Mouse (Mus musculus) liver, embryonic 13.5 days (tissue): ENCODE data around the gene Tssk6. TPM values are rescaled to one million over a fixed set of nuclear protein-coding genes. Genes with fewer than 3 reads are reported as not detected.
A peak's percentile ranks its signal among the peaks of the same experiment; 100 is the strongest.

Source experiments
- ATAC-seq: fragments of 200-750 bp; cut with Nextera tagmentation; 2 replicates; pipeline ENCODE4 v1.8.0; 2017; ENCODE audit warnings: low read depth, mild to moderate bottlenecking, moderate number of reproducible peaks, moderate library complexity
- DNase-seq: peaks from one replicate; pipeline ENCODE4 v3.0.0; 2022
- H3K27ac ChIP-seq: fragments of 300-500 bp; sonication (generic); 2 replicates; pipeline ENCODE4 v1.5.1; 2015; ENCODE audit warnings: moderate library complexity, mild to moderate bottlenecking, inconsistent platforms
- H3K27me3 ChIP-seq: fragments of 300-500 bp; sonication (generic); 2 replicates; pipeline ENCODE4 v1.6.1; 2015; ENCODE audit warnings: mild to moderate bottlenecking, inconsistent platforms
- H3K36me3 ChIP-seq: fragments of 300-500 bp; sonication (generic); 2 replicates; pipeline ENCODE4 v1.6.1; 2015; ENCODE audit warnings: mild to moderate bottlenecking, inconsistent platforms
- H3K4me1 ChIP-seq: fragments of 300-500 bp; sonication (generic); replicated peaks from 2 replicates; pipeline ENCODE4 v1.6.1; 2015; ENCODE audit warnings: inconsistent platforms
- H3K4me2 ChIP-seq: fragments of 300-500 bp; sonication (generic); 2 replicates; pipeline ENCODE4 v1.6.1; 2015; ENCODE audit warnings: inconsistent platforms, mild to moderate bottlenecking, moderate library complexity
- H3K4me3 ChIP-seq: fragments of 300-500 bp; sonication (generic); replicated peaks from 2 replicates; pipeline ENCODE4 v1.5.1; 2015; ENCODE audit warnings: mild to moderate bottlenecking, inconsistent platforms
- H3K9ac ChIP-seq: fragments of 300-500 bp; sonication (generic); 2 replicates; pipeline ENCODE4 v1.6.1; 2015; ENCODE audit warnings: mild to moderate bottlenecking, inconsistent platforms
- H3K9me3 ChIP-seq: fragments of 300-500 bp; sonication (generic); replicated peaks from 2 replicates; pipeline ENCODE4 v1.6.1; 2016; ENCODE audit warnings: inconsistent platforms
- WGBS: fragments of 180-500 bp; shearing (Covaris S2); methylation state at CpG from one replicate; pipeline ENCODE4 v1.1.7; 2015; ENCODE audit not compliant: insufficient replicate concordance; 5-methylcytosine and 5-hydroxymethylcytosine counted together
- polyA plus RNA-seq: library from polyadenylated mRNA; unstranded; fragments of >200 nt; fragmentation: Nextera tagmentation; extraction: Ambion mirVana; gene quantifications from 2 replicates; pipeline ENCODE4 v1.2.1, GENCODE M21; 2015

The Tssk6 gene
- polyA plus RNA-seq, 1 experiment from 2014 or later = 2.5 TPM

GRCm38 (mm10) chr8:69874654-69875053, 27.3 kb upstream of the Tssk6 start:
- DNase-seq (no peak), ATAC-seq (no peak)
- no peaks in the 10 kb centered on the region for H3K36me3 ChIP-seq
- no peak overlapping the region for H3K4me2 ChIP-seq
- no peak overlapping the region for H3K9ac ChIP-seq
- 77% methylated on average over 13 of the region's 13 CpGs for WGBS
- no peaks in the 10 kb centered on the region for H3K4me1 ChIP-seq
- no peak overlapping the region for H3K27ac ChIP-seq
- H3K4me3 ChIP-seq = no peak overlapping the region
- H3K27me3 ChIP-seq = peaks cover 41% of the 10 kb centered on the region
- no peaks in the 10 kb centered on the region for H3K9me3 ChIP-seq

- H3K4me3 ChIP-seq = no peak overlapping the region
- H3K9ac ChIP-seq = no peak overlapping the region
- H3K27ac ChIP-seq = no peak overlapping the region
- H3K4me1 ChIP-seq = no peaks in the 10 kb centered on the region
- DNase-seq = no peak
- no peaks in the 10 kb centered on the region for H3K9me3 ChIP-seq
- ATAC-seq = no peak
- H3K4me2 ChIP-seq = no peak overlapping the region
- H3K36me3 ChIP-seq = no peaks in the 10 kb centered on the region
- WGBS = 35% methylated on average over 10 of the region's 10 CpGs
- peaks cover 56% of the 10 kb centered on the region for H3K27me3 ChIP-seq
Measured at GRCm38 (mm10) chr8:69876097-69876496, 25.9 kb upstream of the Tssk6 start.

GRCm38 (mm10) chr8:69876967-69877366, 25.0 kb upstream of the Tssk6 start:
- 63% methylated on average over 10 of the region's 10 CpGs for WGBS

GRCm38 (mm10) chr8:69877396-69877795, 24.6 kb upstream of the Tssk6 start:
- peaks cover 65% of the 10 kb centered on the region for H3K27me3 ChIP-seq
- H3K27ac ChIP-seq = no peak overlapping the region
- H3K9ac ChIP-seq = no peak overlapping the region
- ATAC-seq = no peak
- H3K4me1 ChIP-seq = peaks cover 9% of the 10 kb centered on the region
- DNase-seq = no peak
- 72% methylated on average over 4 of the region's 4 CpGs for WGBS
- no peak overlapping the region for H3K4me2 ChIP-seq
- H3K36me3 ChIP-seq = no peaks in the 10 kb centered on the region
- H3K9me3 ChIP-seq = no peaks in the 10 kb centered on the region; the same call in 1 of the 2 replicates
- no peak overlapping the region for H3K4me3 ChIP-seq

More at GRCm38 (mm10) chr8:69876967-69877366, 25.0 kb upstream of the Tssk6 start:
- Histone ChIP-seq H3K27me3 (peaks cover 61% of the 10 kb centered on the region), H3K4me1 (peaks cover 5% of the 10 kb centered on the region), H3K9me3 (no peaks in the 10 kb centered on the region; the same call in 1 of the 2 replicates), H3K27ac (no peak overlapping the region), H3K4me3 (no peak overlapping the region), H3K9ac (no peak overlapping the region), H3K4me2 (no peak overlapping the region), H3K36me3 (no peaks in the 10 kb centered on the region)
- no peak for ATAC-seq
- DNase-seq = no peak

GRCm38 (mm10) chr8:69877992-69878391, 24.0 kb upstream of the Tssk6 start:
- peaks cover 71% of the 10 kb centered on the region for H3K27me3 ChIP-seq
- no peak for ATAC-seq
- 45% methylated on average over 3 of the region's 3 CpGs for WGBS

GRCm38 (mm10) chr8:69879678-69880077, 22.3 kb upstream of the Tssk6 start:
- H3K27ac ChIP-seq = no peak overlapping the region
- no peaks in the 10 kb centered on the region; the same call in 1 of the 2 replicates for H3K9me3 ChIP-seq
- peaks cover 88% of the 10 kb centered on the region for H3K27me3 ChIP-seq
- H3K9ac ChIP-seq = no peak overlapping the region
- H3K4me1 ChIP-seq = peaks cover 11% of the 10 kb centered on the region
- 50% methylated on average over 8 of the region's 8 CpGs for WGBS
- H3K4me3 ChIP-seq = no peak overlapping the region
- ATAC-seq (no peak), DNase-seq (no peak)
- H3K4me2 ChIP-seq = no peak overlapping the region
- H3K36me3 ChIP-seq = no peaks in the 10 kb centered on the region

More at GRCm38 (mm10) chr8:69877992-69878391, 24.0 kb upstream of the Tssk6 start:
- DNase-seq = no peak
- no peak overlapping the region for H3K4me3 ChIP-seq
- no peak overlapping the region for H3K9ac ChIP-seq
- peaks cover 11% of the 10 kb centered on the region for H3K4me1 ChIP-seq
- no peak overlapping the region for H3K4me2 ChIP-seq
- H3K27ac ChIP-seq = no peak overlapping the region
- H3K9me3 ChIP-seq = no peaks in the 10 kb centered on the region; the same call in 1 of the 2 replicates
- no peaks in the 10 kb centered on the region for H3K36me3 ChIP-seq

- Histone ChIP-seq H3K4me3 (peak overlapping the region; percentile 46; the same call in 1 of the 2 replicates), H3K4me2 (0 out of 2 replicates have a peak overlapping the region, but pooled peaks have one; percentile 55)
- no peak for ATAC-seq
Measured at GRCm38 (mm10) chr8:69880841-69881240, 21.1 kb upstream of the Tssk6 start.

GRCm38 (mm10) chr8:69881261-69881865, 20.6 kb upstream of the Tssk6 start:
- H3K9ac ChIP-seq = no peak overlapping the region
- no peaks in the 10 kb centered on the region for H3K36me3 ChIP-seq
- 21% methylated on average over 79 of the region's 79 CpGs for WGBS

More at GRCm38 (mm10) chr8:69880841-69881240, 21.1 kb upstream of the Tssk6 start:
- Histone ChIP-seq H3K27me3 (peaks cover 97% of the 10 kb centered on the region), H3K27ac (no peak overlapping the region), H3K9ac (no peak overlapping the region), H3K36me3 (no peaks in the 10 kb centered on the region), H3K9me3 (no peaks in the 10 kb centered on the region; the same call in 1 of the 2 replicates), H3K4me1 (peaks cover 11% of the 10 kb centered on the region)
- WGBS = 16% methylated on average over 37 of the region's 37 CpGs
- DNase-seq = no peak

GRCm38 (mm10) chr8:69882021-69882756, 19.8 kb upstream of the Tssk6 start:
- H3K4me3 ChIP-seq = peak overlapping the region; percentile 46
- no peak overlapping the region for H3K9ac ChIP-seq
- H3K27me3 ChIP-seq = peaks cover 99% of the 10 kb centered on the region
- peaks cover 11% of the 10 kb centered on the region for H3K4me1 ChIP-seq
- 8% methylated on average over 103 of the region's 103 CpGs for WGBS
- H3K4me2 ChIP-seq = peak overlapping the region; percentile 55
- no peaks in the 10 kb centered on the region for H3K36me3 ChIP-seq
- no peak; the same call in 1 of the 2 replicates for ATAC-seq
- no peaks in the 10 kb centered on the region; the same call in 1 of the 2 replicates for H3K9me3 ChIP-seq
- no peak for DNase-seq
- no peak overlapping the region for H3K27ac ChIP-seq

More at GRCm38 (mm10) chr8:69881261-69881865, 20.6 kb upstream of the Tssk6 start:
- Histone ChIP-seq H3K27me3 (peaks cover 97% of the 10 kb centered on the region), H3K4me1 (peaks cover 11% of the 10 kb centered on the region), H3K4me3 (peak overlapping the region; percentile 46), H3K9me3 (no peaks in the 10 kb centered on the region; the same call in 1 of the 2 replicates), H3K4me2 (peak overlapping the region; percentile 55), H3K27ac (no peak overlapping the region)
- no peak for DNase-seq
- no peak for ATAC-seq

- Histone ChIP-seq H3K9me3 (no peaks in the 10 kb centered on the region; the same call in 1 of the 2 replicates), H3K4me1 (peaks cover 20% of the 10 kb centered on the region), H3K9ac (no peak overlapping the region), H3K4me3 (no peak overlapping the region), H3K36me3 (no peaks in the 10 kb centered on the region), H3K4me2 (no peak overlapping the region), H3K27ac (no peak overlapping the region), H3K27me3 (peaks cover 99% of the 10 kb centered on the region)
- no peak for DNase-seq
- ATAC-seq = no peak; the same call in 1 of the 2 replicates
- WGBS = 16% methylated on average over 52 of the region's 52 CpGs
Measured at GRCm38 (mm10) chr8:69882833-69883600, 19.0 kb upstream of the Tssk6 start.

GRCm38 (mm10) chr8:69884141-69884540, 17.8 kb upstream of the Tssk6 start:
- Histone ChIP-seq H3K9me3 (no peaks in the 10 kb centered on the region; the same call in 1 of the 2 replicates), H3K36me3 (no peaks in the 10 kb centered on the region), H3K9ac (no peak overlapping the region), H3K27ac (no peak overlapping the region), H3K27me3 (peaks cover 100% of the 10 kb centered on the region), H3K4me3 (no peak overlapping the region), H3K4me2 (no peak overlapping the region), H3K4me1 (peaks cover 30% of the 10 kb centered on the region)
- WGBS = 48% methylated on average over 13 of the region's 13 CpGs
- no peak for ATAC-seq
- DNase-seq = no peak
